Mouse (Mus musculus) kidney, adult 2 months (tissue): ENCODE measurements around the gene Zfp541.

Source experiments
- CTCF ChIP-seq: fragments of 200-500 bp; conservative IDR thresholded peaks from 2 replicates; pipeline ENCODE4 v1.5.1; 2011; ENCODE audit warnings: low read depth, mild to moderate bottlenecking, control low read depth, low read length, moderate library complexity, mixed read lengths; ENCODE audit not compliant: insufficient read depth, insufficient read length
- POLR2A ChIP-seq: fragments of 200-500 bp; IDR thresholded peaks from one replicate; pipeline ENCODE4 v1.6.1; 2011; ENCODE audit warnings: low read depth, low read length, control low read depth

DNA sequence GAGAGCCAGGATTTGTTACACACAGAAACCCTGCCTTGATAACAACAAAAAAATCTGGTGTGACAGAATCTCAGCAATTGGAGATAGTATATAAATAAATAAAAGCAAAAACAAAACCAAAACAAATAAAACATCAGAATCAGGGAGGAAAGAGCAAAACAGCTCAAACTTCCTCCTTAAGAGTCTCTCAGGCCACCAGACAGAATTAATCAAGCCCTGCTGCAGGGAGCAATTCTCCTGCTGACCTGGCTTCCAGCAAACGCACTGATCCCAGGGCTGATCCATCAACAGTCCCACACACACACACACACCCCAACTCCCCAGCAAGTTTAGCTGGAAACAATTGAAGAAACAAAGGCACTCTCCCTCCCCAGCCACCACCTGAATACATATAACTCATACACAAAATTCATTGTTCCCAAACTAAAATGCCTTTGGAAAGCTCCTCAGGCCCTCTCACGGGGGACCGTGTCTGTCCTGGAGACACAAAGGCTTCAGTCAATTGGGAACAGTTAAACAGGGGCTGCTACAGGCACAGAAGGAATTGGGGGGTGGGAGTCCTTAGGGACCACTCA lies 17.7 kb upstream of the Zfp541 start:
- TF ChIP-seq CTCF (no peak), POLR2A (no peak)
